Mouse (Mus musculus): ENCODE results near the gene Apbb1ip. TPM values are rescaled to one million over a fixed set of nuclear protein-coding genes. Genes with fewer than 3 reads are reported as not detected.
A peak's percentile ranks its signal among the peaks of the same experiment; 100 is the strongest.
"Not testable (repeated sequence)": the region's sequence is repeated elsewhere in the genome, so short reads cannot be mapped to it uniquely, and the experiment has no call there.

The Apbb1ip gene
- polyA plus RNA-seq, 1 experiment from 2014 or later = 12.0 TPM

- Histone ChIP-seq H3K4me3 (ENCODE audit: low read depth, low read length) (no peak overlapping the region), H3K27ac (ENCODE audit: low read depth, low read length) (no peak overlapping the region), H3K9me3 (ENCODE audit: control insufficient read depth, low read length) (no peaks in the 10 kb centered on the region), H3K27me3 (replicated peaks; ENCODE audit: control insufficient read depth, insufficient read depth, low read length) (no peaks in the 10 kb centered on the region), H3K4me2 (no peak overlapping the region), H3K9ac (ENCODE audit: low read depth, low read length) (no peak overlapping the region), H3K36me3 (ENCODE audit: control insufficient read depth, insufficient read depth, low read length) (no peaks in the 10 kb centered on the region), H3K4me1 (replicated peaks; ENCODE audit: control insufficient read depth, insufficient read depth, low read length) (no peaks in the 10 kb centered on the region; the same call in 1 of the 2 replicates)
- ATAC-seq (replicated peaks; ENCODE audit: low FRiP score) (no peak), DNase-seq (ENCODE audit: low spot score) (no peak)
- 56% methylated on average over 1 of the region's 1 CpGs for WGBS
These were observed 42.3 kb downstream of the Apbb1ip start for GRCm38 (mm10) chr2:22816231-22816630.

DNA sequence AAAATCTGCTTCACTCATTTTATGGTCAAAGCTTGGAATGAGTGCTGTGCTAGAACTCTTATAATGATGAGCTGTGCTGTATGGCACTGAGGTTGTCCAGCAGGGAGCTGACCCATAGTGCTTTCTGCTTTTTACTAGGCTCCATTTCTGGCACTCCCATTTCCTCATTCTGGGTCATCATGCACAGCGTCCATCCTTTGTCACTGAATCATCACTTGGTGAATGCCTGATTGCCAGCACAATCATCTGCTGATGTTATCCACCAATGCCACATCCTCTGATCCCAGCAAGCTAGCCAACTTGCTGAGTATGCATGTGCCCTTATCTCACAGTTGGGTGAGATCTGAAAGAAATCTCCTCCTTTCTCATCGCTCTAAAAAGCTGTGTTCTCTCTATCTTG lies 48.4 kb downstream of the Apbb1ip start:
- Histone ChIP-seq H3K27me3 (replicated peaks; ENCODE audit: control insufficient read depth, insufficient read depth, low read length) (no peaks in the 10 kb centered on the region), H3K9ac (ENCODE audit: low read depth, low read length) (no peak overlapping the region), H3K27ac (ENCODE audit: low read depth, low read length) (no peak overlapping the region), H3K4me1 (replicated peaks; ENCODE audit: control insufficient read depth, insufficient read depth, low read length) (no peaks in the 10 kb centered on the region), H3K9me3 (ENCODE audit: control insufficient read depth, low read length) (no peaks in the 10 kb centered on the region), H3K36me3 (ENCODE audit: control insufficient read depth, insufficient read depth, low read length) (no peaks in the 10 kb centered on the region), H3K4me3 (ENCODE audit: low read depth, low read length) (no peak overlapping the region), H3K4me2 (no peak overlapping the region)
- WGBS = 55% methylated on average over 2 of the region's 2 CpGs
- DNase-seq (ENCODE audit: low spot score) = no peak
- ATAC-seq (replicated peaks; ENCODE audit: low FRiP score) = no peak

DNA sequence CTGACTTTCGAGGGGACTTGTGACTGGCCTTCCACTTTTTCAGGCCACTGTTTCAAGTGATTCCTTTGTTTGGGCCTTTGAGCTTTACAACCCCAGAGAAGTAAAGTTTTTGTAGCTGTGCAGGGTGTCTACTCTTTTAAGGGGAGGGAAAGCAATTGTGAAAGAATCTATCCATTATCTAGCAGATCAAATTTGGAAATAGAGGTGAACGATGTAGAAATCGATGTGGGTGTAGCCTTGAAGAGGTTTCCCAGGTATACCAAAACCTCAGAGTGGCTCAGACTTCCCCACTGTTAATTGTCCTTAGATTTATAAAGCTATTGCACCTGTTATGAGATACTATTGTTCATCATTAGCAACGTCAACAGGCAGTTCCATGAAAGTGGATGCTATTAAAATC lies 71.6 kb downstream of the Apbb1ip start:
- DNase-seq (ENCODE audit: low spot score) (no peak), ATAC-seq (replicated peaks; ENCODE audit: low FRiP score) (no peak)
- no peak overlapping the region for H3K4me2 ChIP-seq
- H3K4me3 ChIP-seq (ENCODE audit: low read depth, low read length) = no peak overlapping the region
- no peaks in the 10 kb centered on the region for H3K4me1 ChIP-seq (replicated peaks; ENCODE audit: control insufficient read depth, insufficient read depth, low read length)
- no peaks in the 10 kb centered on the region for H3K27me3 ChIP-seq (replicated peaks; ENCODE audit: control insufficient read depth, insufficient read depth, low read length)
- 87% methylated on average over 4 of the region's 4 CpGs for WGBS
- H3K9me3 ChIP-seq (ENCODE audit: control insufficient read depth, low read length) = no peaks in the 10 kb centered on the region
- H3K27ac ChIP-seq (ENCODE audit: low read depth, low read length) = no peak overlapping the region
- no peak overlapping the region for H3K9ac ChIP-seq (ENCODE audit: low read depth, low read length)
- H3K36me3 ChIP-seq (ENCODE audit: control insufficient read depth, insufficient read depth, low read length) = peaks cover 3% of the 10 kb centered on the region; the same call in 1 of the 2 replicates

- Histone ChIP-seq H3K9me3 (ENCODE audit: control insufficient read depth, low read length) (no peaks in the 10 kb centered on the region), H3K4me2 (no peak overlapping the region), H3K27me3 (replicated peaks; ENCODE audit: control insufficient read depth, insufficient read depth, low read length) (no peaks in the 10 kb centered on the region), H3K4me1 (replicated peaks; ENCODE audit: control insufficient read depth, insufficient read depth, low read length) (no peaks in the 10 kb centered on the region), H3K27ac (ENCODE audit: low read depth, low read length) (no peak overlapping the region), H3K36me3 (ENCODE audit: control insufficient read depth, insufficient read depth, low read length) (no peaks in the 10 kb centered on the region; the same call in 1 of the 2 replicates), H3K4me3 (ENCODE audit: low read depth, low read length) (no peak overlapping the region), H3K9ac (ENCODE audit: low read depth, low read length) (no peak overlapping the region)
- 80% methylated on average over 4 of the region's 4 CpGs for WGBS
- DNase-seq (ENCODE audit: low spot score) (no peak), ATAC-seq (replicated peaks; ENCODE audit: low FRiP score) (no peak)
These were observed 78.0 kb downstream of the Apbb1ip start for GRCm38 (mm10) chr2:22851900-22852299.

- Histone ChIP-seq H3K9me3 (ENCODE audit: control insufficient read depth, low read length) (no peaks in the 10 kb centered on the region), H3K27me3 (replicated peaks; ENCODE audit: control insufficient read depth, insufficient read depth, low read length) (no peaks in the 10 kb centered on the region), H3K9ac (ENCODE audit: low read depth, low read length) (no peak overlapping the region), H3K27ac (ENCODE audit: low read depth, low read length) (no peak overlapping the region), H3K4me2 (no peak overlapping the region), H3K36me3 (ENCODE audit: control insufficient read depth, insufficient read depth, low read length) (no peaks in the 10 kb centered on the region; the same call in 1 of the 2 replicates), H3K4me3 (ENCODE audit: low read depth, low read length) (no peak overlapping the region), H3K4me1 (replicated peaks; ENCODE audit: control insufficient read depth, insufficient read depth, low read length) (no peaks in the 10 kb centered on the region)
- DNase-seq (ENCODE audit: low spot score) (no peak), ATAC-seq (replicated peaks; ENCODE audit: low FRiP score) (no peak)
- WGBS = 84% methylated on average over 3 of the region's 3 CpGs
These were observed 83.6 kb downstream of the Apbb1ip start for GRCm38 (mm10) chr2:22857501-22857900.

DNA sequence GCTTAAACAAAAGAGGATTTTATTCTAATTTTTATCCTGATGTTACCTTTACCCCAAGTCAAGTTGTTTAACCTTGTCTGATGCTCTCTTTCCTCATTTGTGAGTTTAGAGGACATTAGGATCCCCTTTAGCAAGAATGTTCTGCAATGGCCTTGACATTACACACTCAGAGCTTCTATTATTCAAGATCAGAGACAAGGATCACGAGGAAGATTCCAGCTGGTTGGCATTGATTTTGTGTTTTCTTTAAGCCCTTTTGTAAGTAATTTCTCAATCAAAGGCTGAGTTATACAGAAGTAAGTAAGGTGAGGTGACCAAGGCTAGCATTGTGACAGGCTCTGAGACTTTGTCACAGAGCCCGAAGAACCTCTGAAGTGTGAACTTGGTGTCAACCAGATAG lies 88.3 kb downstream of the Apbb1ip start:
- Histone ChIP-seq H3K36me3 (ENCODE audit: control insufficient read depth, insufficient read depth, low read length) (no peaks in the 10 kb centered on the region), H3K4me2 (no peak overlapping the region), H3K27me3 (replicated peaks; ENCODE audit: control insufficient read depth, insufficient read depth, low read length) (no peaks in the 10 kb centered on the region), H3K9ac (ENCODE audit: low read depth, low read length) (no peak overlapping the region), H3K4me3 (ENCODE audit: low read depth, low read length) (no peak overlapping the region), H3K4me1 (replicated peaks; ENCODE audit: control insufficient read depth, insufficient read depth, low read length) (no peaks in the 10 kb centered on the region), H3K27ac (ENCODE audit: low read depth, low read length) (no peak overlapping the region), H3K9me3 (ENCODE audit: control insufficient read depth, low read length) (no peaks in the 10 kb centered on the region)
- no peak for ATAC-seq (replicated peaks; ENCODE audit: low FRiP score)
- DNase-seq (ENCODE audit: low spot score) = no peak
- WGBS = 80% methylated on average over 2 of the region's 2 CpGs

- not testable (repeated sequence) for H3K9ac ChIP-seq (ENCODE audit: low read depth, low read length); H3K27ac ChIP-seq (ENCODE audit: low read depth, low read length); H3K9me3 ChIP-seq (ENCODE audit: control insufficient read depth, low read length); H3K27me3 ChIP-seq (replicated peaks; ENCODE audit: control insufficient read depth, insufficient read depth, low read length); H3K4me1 ChIP-seq (replicated peaks; ENCODE audit: control insufficient read depth, insufficient read depth, low read length); H3K36me3 ChIP-seq (ENCODE audit: control insufficient read depth, insufficient read depth, low read length); H3K4me2 ChIP-seq; H3K4me3 ChIP-seq (ENCODE audit: low read depth, low read length)
- ATAC-seq (replicated peaks; ENCODE audit: low FRiP score) (peak; percentile 73), DNase-seq (ENCODE audit: low spot score) (peak; percentile 49)
- 4% methylated on average over 6 of the region's 6 CpGs for WGBS
These were observed 90.6 kb downstream of the Apbb1ip start for GRCm38 (mm10) chr2:22864394-22865037.

GRCm38 (mm10) chr2:22865818-22866217 lies 91.9 kb downstream of the Apbb1ip start:
- Histone ChIP-seq H3K27ac (ENCODE audit: low read depth, low read length) (no peak overlapping the region), H3K4me3 (ENCODE audit: low read depth, low read length) (no peak overlapping the region), H3K36me3 (ENCODE audit: control insufficient read depth, insufficient read depth, low read length) (no peaks in the 10 kb centered on the region), H3K4me1 (replicated peaks; ENCODE audit: control insufficient read depth, insufficient read depth, low read length) (no peaks in the 10 kb centered on the region), H3K9me3 (ENCODE audit: control insufficient read depth, low read length) (no peaks in the 10 kb centered on the region), H3K27me3 (replicated peaks; ENCODE audit: control insufficient read depth, insufficient read depth, low read length) (no peaks in the 10 kb centered on the region), H3K4me2 (no peak overlapping the region), H3K9ac (ENCODE audit: low read depth, low read length) (no peak overlapping the region)
- DNase-seq (ENCODE audit: low spot score) (no peak), ATAC-seq (replicated peaks; ENCODE audit: low FRiP score) (no peak)
- WGBS = 90% methylated on average over 1 of the region's 1 CpGs

- Histone ChIP-seq H3K4me2 (no peak overlapping the region), H3K4me1 (replicated peaks; ENCODE audit: control insufficient read depth, insufficient read depth, low read length) (no peaks in the 10 kb centered on the region), H3K27ac (ENCODE audit: low read depth, low read length) (no peak overlapping the region), H3K9me3 (ENCODE audit: control insufficient read depth, low read length) (no peaks in the 10 kb centered on the region), H3K27me3 (replicated peaks; ENCODE audit: control insufficient read depth, insufficient read depth, low read length) (no peaks in the 10 kb centered on the region), H3K9ac (ENCODE audit: low read depth, low read length) (no peak overlapping the region), H3K4me3 (ENCODE audit: low read depth, low read length) (no peak overlapping the region), H3K36me3 (ENCODE audit: control insufficient read depth, insufficient read depth, low read length) (no peaks in the 10 kb centered on the region)
- 75% methylated on average over 7 of the region's 7 CpGs for WGBS
- ATAC-seq (replicated peaks; ENCODE audit: low FRiP score) (no peak), DNase-seq (ENCODE audit: low spot score) (no peak)
These were observed 93.1 kb downstream of the Apbb1ip start for GRCm38 (mm10) chr2:22866894-22867424.
